Mouse (Mus musculus) embryonic facial prominence, embryonic 10.5 days (tissue): ENCODE data around the gene Ltbr. TPM values are rescaled to one million over a fixed set of nuclear protein-coding genes. Genes with fewer than 3 reads are reported as not detected.
"Not testable (repeated sequence)": the region's sequence is repeated elsewhere in the genome, so short reads cannot be mapped to it uniquely, and the experiment has no call there.

Experiments
- DNase-seq: peaks from one replicate; pipeline ENCODE4 v3.0.0-alpha.2; 2017; ENCODE audit warnings: low spot score
- H3K27ac ChIP-seq: fragments of 300-500 bp; sonication (generic); replicated peaks from 2 replicates; pipeline ENCODE4 v1.5.1; 2016; ENCODE audit warnings: mild to moderate bottlenecking
- H3K27me3 ChIP-seq: fragments of 300-500 bp; sonication (generic); replicated peaks from 2 replicates; pipeline ENCODE4 v1.6.1; 2016; ENCODE audit warnings: low read depth, mild to moderate bottlenecking; ENCODE audit not compliant: poor library complexity, severe bottlenecking
- H3K36me3 ChIP-seq: fragments of 300-500 bp; sonication (generic); replicated peaks from 2 replicates; pipeline ENCODE4 v1.6.1; 2016; ENCODE audit warnings: mild to moderate bottlenecking, moderate library complexity
- H3K4me1 ChIP-seq: fragments of 300-500 bp; sonication (generic); 2 replicates; pipeline ENCODE4 v1.6.1; 2016
- H3K4me3 ChIP-seq: fragments of 300-500 bp; sonication (generic); 2 replicates; pipeline ENCODE4 v1.5.1; 2016; ENCODE audit warnings: mild to moderate bottlenecking, moderate library complexity
- H3K9me3 ChIP-seq: fragments of 300-500 bp; sonication (generic); 2 replicates; pipeline ENCODE4 v1.6.1; 2016; ENCODE audit warnings: mild to moderate bottlenecking
- WGBS: fragments of 180-500 bp; shearing (Covaris S2); methylation state at CpG from one replicate; pipeline ENCODE4 v1.1.7; 2016; 5-methylcytosine and 5-hydroxymethylcytosine counted together
- polyA plus RNA-seq: library from polyadenylated mRNA; unstranded; fragments of >200 nt; fragmentation: Nextera tagmentation; extraction: Ambion mirVana; gene quantifications from 2 replicates; pipeline ENCODE4 v1.2.1, GENCODE M21; 2016

Gene Ltbr
- polyA plus RNA-seq, 1 experiment from 2014 or later = 28.8 TPM

DNA sequence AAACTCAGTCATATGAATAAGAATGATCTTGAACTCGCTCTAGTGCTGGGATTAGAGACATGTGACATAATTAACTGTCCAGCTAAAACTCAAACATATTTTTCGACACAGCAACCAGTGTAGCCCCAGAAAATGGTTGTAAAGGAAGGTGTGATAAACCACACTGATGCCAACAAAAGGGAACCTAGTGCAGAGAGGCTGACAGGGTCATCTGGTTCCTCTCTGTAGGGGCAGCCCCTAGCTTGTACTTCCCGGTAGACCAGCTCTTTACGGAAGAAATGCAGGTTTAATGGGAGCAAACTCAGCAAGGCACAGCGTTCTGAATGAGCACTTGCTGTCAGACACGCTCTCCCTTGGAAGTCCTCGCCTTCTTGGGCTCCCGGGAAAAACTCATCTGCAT, 34.0 kb downstream of the Ltbr start:
- 68% methylated on average over 8 of the region's 8 CpGs for whole genome bisulfite sequencing

DNA sequence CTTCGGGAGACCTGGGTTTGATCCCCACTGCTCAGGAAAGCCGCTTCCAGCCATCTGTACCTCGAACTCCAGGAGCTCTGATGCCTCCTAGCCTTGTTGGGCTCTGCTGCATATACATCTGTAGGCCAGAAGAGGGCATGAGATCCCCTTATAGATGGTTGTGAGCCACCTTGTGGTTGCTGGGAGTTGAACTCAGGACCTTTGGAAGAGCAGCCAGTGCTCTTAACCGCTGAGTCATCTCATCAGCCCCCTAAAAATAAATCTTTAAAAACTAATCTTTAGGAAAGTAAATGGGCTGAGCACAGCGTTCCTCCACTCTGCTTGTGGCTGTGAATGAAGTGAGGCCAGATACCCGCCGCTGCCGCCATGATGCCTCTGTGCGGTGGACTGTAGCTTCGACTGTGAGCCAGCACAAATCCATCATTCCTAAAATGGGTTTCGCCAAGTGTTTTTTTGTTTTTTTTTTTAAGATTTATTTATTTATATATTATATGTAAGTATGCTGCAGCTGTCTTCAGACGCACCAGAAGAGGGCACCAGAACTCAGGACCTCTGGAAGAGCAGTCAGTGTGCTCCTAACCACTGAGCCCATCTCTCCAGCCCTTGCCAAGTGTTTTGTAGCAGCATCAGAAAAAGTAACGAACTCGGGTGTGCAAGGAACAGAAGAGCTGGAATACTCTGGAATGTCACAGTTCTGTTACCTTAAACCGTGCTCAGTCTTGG, 38.7 kb downstream of the Ltbr start:
- H3K9me3 ChIP-seq = no peaks in the 10 kb centered on the region
- H3K4me3 ChIP-seq = no peak overlapping the region
- no peaks in the 10 kb centered on the region for H3K36me3 ChIP-seq
- DNase-seq = peak; percentile 43
- H3K27ac ChIP-seq = no peak overlapping the region
- peaks cover 8% of the 10 kb centered on the region for H3K4me1 ChIP-seq
- H3K27me3 ChIP-seq = peaks cover 12% of the 10 kb centered on the region
- WGBS = 64% methylated on average over 15 of the region's 15 CpGs

More for the DNA sequence above, 34.0 kb downstream of the Ltbr start:
- H3K9me3 ChIP-seq = no peaks in the 10 kb centered on the region
- no peaks in the 10 kb centered on the region for H3K27me3 ChIP-seq
- no peak overlapping the region for H3K27ac ChIP-seq
- H3K36me3 ChIP-seq = no peaks in the 10 kb centered on the region
- H3K4me1 ChIP-seq = no peaks in the 10 kb centered on the region
- DNase-seq = no peak
- no peak overlapping the region for H3K4me3 ChIP-seq

DNA sequence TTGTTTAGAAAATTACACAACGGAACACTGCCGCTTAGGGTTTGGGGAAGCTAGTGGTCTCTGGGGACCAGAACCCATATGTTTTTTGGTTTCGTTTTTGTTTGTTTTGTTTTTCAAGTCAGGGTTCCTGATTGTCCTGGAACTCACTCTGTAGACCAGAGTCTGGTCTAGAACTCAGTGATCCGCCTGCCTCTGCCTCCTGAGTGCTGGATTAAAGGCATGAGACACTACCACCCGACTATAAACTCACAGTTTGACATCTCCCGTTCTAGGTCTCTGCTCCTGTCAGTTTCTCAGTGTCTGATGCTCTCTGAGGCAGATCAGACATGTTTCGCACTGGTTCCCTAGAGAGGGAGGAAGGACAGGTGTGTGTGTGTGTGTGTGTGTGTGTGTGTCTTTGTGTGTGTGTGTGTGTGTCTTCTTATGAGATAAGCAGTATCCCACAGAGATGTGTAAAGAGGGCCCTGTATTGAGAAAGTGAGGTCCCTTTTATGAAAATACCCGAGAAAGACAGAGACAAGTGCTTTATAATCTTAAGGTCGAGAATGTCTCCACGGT, 41.4 kb downstream of the Ltbr start:
- Histone ChIP-seq H3K27me3 (peaks cover 12% of the 10 kb centered on the region), H3K36me3 (no peaks in the 10 kb centered on the region), H3K27ac (no peak overlapping the region), H3K9me3 (no peaks in the 10 kb centered on the region), H3K4me1 (peaks cover 8% of the 10 kb centered on the region), H3K4me3 (no peak overlapping the region)
- no peak for DNase-seq
- WGBS = 77% methylated on average over 10 of the region's 10 CpGs

DNA sequence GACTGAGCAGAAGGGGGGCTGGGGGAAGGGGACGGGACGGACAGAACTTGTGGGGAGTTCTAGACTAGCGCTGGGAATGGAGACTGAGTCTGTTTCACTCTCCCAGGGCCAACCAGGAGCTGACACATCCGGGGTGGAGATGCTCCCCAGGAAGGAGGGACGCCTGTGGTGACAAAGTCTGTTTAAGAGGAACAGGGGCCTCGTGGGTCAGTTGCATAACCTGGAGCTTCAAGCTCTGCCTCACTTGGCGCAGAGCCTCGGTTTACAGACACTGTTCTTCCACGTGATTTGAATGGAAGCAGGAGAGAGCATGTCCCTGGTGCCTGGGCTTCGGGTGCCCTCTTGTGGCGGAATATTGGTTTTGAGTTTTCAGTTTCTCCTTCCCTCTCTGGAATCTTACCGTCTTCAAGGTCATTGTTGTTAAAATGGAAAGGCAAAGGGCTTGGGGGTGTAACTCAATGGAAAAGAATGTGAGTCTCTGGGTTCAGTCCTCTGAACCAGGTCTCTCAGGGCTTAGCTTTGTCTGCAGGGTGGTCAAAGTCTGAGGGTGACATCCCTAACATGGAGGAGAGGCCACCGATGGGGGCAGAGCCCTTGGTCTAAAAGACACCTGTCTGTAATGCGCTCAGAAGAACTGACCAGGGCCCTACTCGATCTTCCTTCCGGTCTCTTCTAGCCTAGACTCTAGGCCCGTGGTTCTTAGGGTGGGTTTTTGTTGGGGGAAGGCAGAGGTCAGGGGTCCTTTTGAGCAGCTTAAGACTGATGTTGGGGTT, 42.0 kb downstream of the Ltbr start:
- H3K9me3 ChIP-seq = no peaks in the 10 kb centered on the region
- 21% methylated on average over 17 of the region's 17 CpGs for WGBS
- peaks cover 8% of the 10 kb centered on the region for H3K4me1 ChIP-seq
- H3K27me3 ChIP-seq = peaks cover 12% of the 10 kb centered on the region
- H3K4me3 ChIP-seq = peak overlapping the region; percentile 34
- peak; percentile 87 for DNase-seq
- no peaks in the 10 kb centered on the region for H3K36me3 ChIP-seq
- peak overlapping the region; percentile 45; the same call in 1 of the 2 replicates for H3K27ac ChIP-seq

DNA sequence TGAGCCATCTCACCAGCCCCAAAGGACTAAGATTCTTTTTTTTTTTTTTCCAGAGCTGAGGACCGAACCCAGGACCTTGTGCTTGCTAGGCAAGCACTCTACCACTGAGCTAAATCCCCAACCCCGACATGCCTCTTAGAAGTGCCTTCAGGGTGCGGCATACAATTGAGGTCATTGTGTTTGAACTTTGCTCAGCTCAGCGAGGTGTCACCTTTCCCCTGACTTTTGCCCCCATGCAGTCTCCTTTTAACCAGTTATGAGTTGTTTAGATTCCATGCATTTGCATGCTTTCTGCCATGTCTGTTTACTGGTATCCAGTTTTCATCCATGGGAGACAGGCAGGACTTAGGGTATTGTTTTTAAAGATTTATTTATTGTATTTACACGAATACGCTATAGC, 44.9 kb downstream of the Ltbr start:
- H3K27me3 ChIP-seq = peaks cover 12% of the 10 kb centered on the region
- no peak for DNase-seq
- H3K9me3 ChIP-seq = no peaks in the 10 kb centered on the region
- peaks cover 8% of the 10 kb centered on the region for H3K4me1 ChIP-seq
- 36% methylated on average over 6 of the region's 6 CpGs for WGBS
- no peaks in the 10 kb centered on the region for H3K36me3 ChIP-seq
- H3K27ac ChIP-seq = no peak overlapping the region
- H3K4me3 ChIP-seq = no peak overlapping the region

DNA sequence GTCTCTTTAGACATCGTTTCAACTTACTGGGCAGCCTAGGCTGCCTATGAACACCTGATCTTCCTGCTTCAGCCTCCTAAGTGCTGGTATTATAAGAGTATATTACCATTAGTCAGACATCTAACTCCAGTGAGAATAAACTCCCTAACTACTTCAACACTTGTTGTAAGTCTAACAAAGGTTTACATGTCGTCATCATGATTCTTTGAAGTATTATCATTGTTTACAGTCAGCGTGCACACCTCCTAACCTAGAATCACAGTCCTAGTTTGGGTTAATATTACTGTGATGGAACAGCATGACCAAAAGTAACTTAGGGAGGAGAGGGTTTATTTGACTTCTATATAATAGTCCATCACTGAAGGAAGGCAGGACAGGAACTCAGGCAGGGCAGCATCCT, 46.2 kb downstream of the Ltbr start:
- 90% methylated on average over 3 of the region's 3 CpGs for WGBS
- no peaks in the 10 kb centered on the region for H3K36me3 ChIP-seq
- H3K27ac ChIP-seq = no peak overlapping the region
- H3K4me3 ChIP-seq = no peak overlapping the region
- peaks cover 12% of the 10 kb centered on the region for H3K27me3 ChIP-seq
- H3K9me3 ChIP-seq = no peaks in the 10 kb centered on the region
- no peak for DNase-seq
- H3K4me1 ChIP-seq = peaks cover 8% of the 10 kb centered on the region

DNA sequence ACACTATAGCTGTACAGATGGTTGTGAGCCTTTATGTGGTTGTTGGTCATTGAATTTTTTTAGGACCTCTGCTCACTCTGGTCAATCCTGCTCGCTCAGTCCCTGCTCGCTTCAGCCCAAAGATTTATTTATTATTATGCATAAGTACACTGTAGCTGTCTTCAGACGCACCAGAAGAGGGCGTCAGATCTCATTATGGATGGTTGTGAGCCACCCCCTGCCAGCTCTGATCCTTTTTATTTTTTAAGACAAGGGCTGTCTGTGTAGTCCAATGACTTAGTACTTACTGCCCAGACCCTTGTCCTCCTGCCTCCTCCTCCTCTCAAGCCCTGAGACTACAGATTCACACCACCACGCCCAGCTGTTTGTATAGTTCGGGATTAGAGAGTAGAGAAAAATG, 47.1 kb downstream of the Ltbr start:
- not testable (repeated sequence) for H3K36me3 ChIP-seq, DNase-seq, H3K4me3 ChIP-seq, H3K9me3 ChIP-seq, H3K27ac ChIP-seq, H3K4me1 ChIP-seq
- WGBS = 70% methylated on average over 6 of the region's 6 CpGs
- peaks cover 12% of the 10 kb centered on the region for H3K27me3 ChIP-seq

DNA sequence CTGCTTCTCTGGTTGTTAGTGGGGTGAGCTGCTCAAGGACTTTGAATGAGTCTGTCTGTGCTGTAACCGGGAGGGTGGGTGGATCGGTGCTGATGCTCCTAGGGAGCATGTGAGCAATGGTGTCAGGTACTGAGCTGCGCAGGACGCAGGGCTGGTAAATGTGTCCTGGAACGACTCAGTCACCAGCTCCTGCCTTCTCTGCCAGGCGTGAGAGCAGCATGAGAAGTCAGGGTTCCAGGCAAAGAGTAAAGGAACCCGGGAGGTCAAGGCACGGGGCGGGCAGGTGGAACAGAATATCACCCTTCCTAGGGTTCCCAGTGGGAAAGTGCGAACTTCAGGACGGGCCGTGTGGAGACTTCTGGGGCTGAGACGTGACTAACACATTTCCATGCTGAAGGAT, 47.6 kb downstream of the Ltbr start:
- Histone ChIP-seq H3K9me3 (no peaks in the 10 kb centered on the region), H3K4me3 (no peak overlapping the region), H3K4me1 (no peaks in the 10 kb centered on the region; the same call in 1 of the 2 replicates), H3K36me3 (no peaks in the 10 kb centered on the region), H3K27me3 (peaks cover 11% of the 10 kb centered on the region), H3K27ac (no peak overlapping the region)
- WGBS = 77% methylated on average over 13 of the region's 13 CpGs
- DNase-seq = no peak

DNA sequence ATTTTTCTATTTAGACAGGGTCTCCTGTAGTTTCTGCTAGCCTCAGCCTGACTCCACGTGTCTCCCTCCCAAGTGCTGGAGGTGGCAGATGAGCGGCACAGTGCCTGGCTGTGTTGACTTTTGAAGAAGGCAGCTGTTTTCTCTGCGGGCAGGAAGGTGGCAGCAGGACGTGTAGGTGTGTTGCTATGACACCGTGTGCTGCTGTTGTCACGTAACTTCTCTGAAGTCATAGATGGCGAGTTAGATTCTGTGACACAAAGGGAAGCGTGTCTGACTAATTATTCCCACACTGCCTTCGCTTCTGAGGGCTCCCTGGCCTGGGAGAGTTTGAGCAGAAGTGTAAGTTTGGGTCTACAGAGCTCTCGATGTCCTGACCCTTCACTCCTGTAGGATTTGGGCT, 48.4 kb downstream of the Ltbr start:
- Histone ChIP-seq H3K4me3 (no peak overlapping the region), H3K4me1 (no peaks in the 10 kb centered on the region), H3K27me3 (peaks cover 3% of the 10 kb centered on the region), H3K9me3 (no peaks in the 10 kb centered on the region), H3K36me3 (no peaks in the 10 kb centered on the region), H3K27ac (no peak overlapping the region)
- WGBS = 65% methylated on average over 10 of the region's 10 CpGs
- no peak for DNase-seq

DNA sequence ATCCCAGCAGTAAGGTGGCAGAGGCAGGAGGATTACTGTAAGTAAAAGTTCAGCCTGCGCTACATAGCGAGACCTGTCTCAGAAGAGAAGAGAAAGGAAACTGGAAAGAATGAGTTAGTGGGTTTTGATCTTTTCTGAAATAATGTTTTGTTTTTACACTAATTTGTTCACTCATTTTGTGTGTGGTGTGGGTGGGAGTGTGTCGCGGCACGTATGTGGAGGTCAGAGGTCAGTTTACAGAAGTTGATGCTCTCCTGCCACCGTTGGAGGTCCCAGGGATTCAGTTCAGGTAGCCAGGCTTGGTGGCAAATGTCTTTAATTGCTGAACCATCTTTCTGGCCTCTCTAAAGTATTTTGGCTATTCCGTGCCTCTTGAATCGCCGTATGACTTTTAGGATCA, 49.5 kb downstream of the Ltbr start:
- H3K36me3 ChIP-seq = no peaks in the 10 kb centered on the region
- WGBS = 85% methylated on average over 9 of the region's 9 CpGs
- H3K9me3 ChIP-seq = no peaks in the 10 kb centered on the region
- no peak for DNase-seq
- H3K27me3 ChIP-seq = no peaks in the 10 kb centered on the region
- no peaks in the 10 kb centered on the region for H3K4me1 ChIP-seq
- H3K27ac ChIP-seq = no peak overlapping the region
- no peak overlapping the region for H3K4me3 ChIP-seq

DNA sequence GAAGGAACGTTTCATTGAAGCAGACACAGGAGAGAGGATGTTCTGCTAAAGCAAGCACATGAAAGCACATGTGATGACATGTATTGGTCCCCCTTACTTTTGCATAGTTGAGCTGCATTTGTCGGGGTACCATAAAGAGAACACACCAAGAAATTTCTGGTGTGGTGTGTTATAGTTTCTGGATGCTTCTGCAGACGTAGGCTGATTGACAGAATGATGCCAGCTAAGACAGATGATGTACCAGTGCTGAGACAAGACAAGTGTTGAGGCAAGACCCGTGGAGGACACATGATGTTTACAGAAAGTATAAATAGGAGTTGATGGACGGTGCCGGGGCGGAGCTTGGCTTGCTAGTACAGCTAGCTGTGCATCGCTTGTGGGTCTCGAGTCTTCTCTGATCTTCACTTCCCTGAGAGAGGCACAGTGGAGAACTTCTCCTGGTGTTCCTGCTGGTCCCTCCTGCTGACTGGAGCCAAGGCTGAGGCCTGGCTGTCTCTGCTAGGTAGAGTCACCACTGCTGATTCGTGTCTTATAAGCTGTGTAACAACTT, 53.6 kb downstream of the Ltbr start:
- Histone ChIP-seq H3K36me3 (no peaks in the 10 kb centered on the region), H3K4me1 (peaks cover 11% of the 10 kb centered on the region), H3K9me3 (no peaks in the 10 kb centered on the region), H3K4me3 (no peak overlapping the region), H3K27ac (no peak overlapping the region), H3K27me3 (no peaks in the 10 kb centered on the region)
- WGBS = 85% methylated on average over 10 of the region's 10 CpGs
- no peak for DNase-seq
